Mouse (Mus musculus): ENCODE data around the gene Lhfpl2. TPM values are rescaled to one million over a fixed set of nuclear protein-coding genes. Genes with fewer than 3 reads are reported as not detected.

Gene Lhfpl2
- polyA plus RNA-seq, 1 experiment from 2014 or later: 18.2 TPM

GRCm38 (mm10) chr13:94087061-94087460 lies 29.5 kb downstream of the Lhfpl2 start:
- H3K4me2 ChIP-seq: 0 out of 2 replicates have a peak overlapping the region, but pooled peaks have one; percentile 1
- peaks cover 16% of the 10 kb centered on the region for H3K4me1 ChIP-seq
- H3K36me3 ChIP-seq: no peaks in the 10 kb centered on the region
- ATAC-seq (ENCODE audit: low FRiP score): no peak
- peaks cover 7% of the 10 kb centered on the region; the same call in 1 of the 2 replicates for H3K27me3 ChIP-seq (replicated peaks)
- no peak overlapping the region for H3K9ac ChIP-seq (replicated peaks)
- no peaks in the 10 kb centered on the region for H3K9me3 ChIP-seq (replicated peaks)
- H3K27ac ChIP-seq (replicated peaks): no peak overlapping the region
- 34% methylated on average over 9 of the region's 9 CpGs for WGBS
- H3K4me3 ChIP-seq (replicated peaks): no peak overlapping the region

- Histone ChIP-seq H3K36me3 (no peaks in the 10 kb centered on the region), H3K9me3 (replicated peaks) (no peaks in the 10 kb centered on the region), H3K4me1 (peaks cover 10% of the 10 kb centered on the region), H3K9ac (replicated peaks) (no peak overlapping the region), H3K27me3 (replicated peaks) (peaks cover 8% of the 10 kb centered on the region; the same call in 1 of the 2 replicates), H3K27ac (replicated peaks) (no peak overlapping the region), H3K4me2 (no peak overlapping the region), H3K4me3 (replicated peaks) (no peak overlapping the region)
- WGBS: 84% methylated on average over 8 of the region's 9 CpGs
- ATAC-seq (ENCODE audit: low FRiP score): no peak
Measured at GRCm38 (mm10) chr13:94088788-94089187, 31.2 kb downstream of the Lhfpl2 start.

GRCm38 (mm10) chr13:94089286-94089685 lies 31.7 kb downstream of the Lhfpl2 start:
- peaks cover 6% of the 10 kb centered on the region for H3K4me1 ChIP-seq
- no peak overlapping the region for H3K9ac ChIP-seq (replicated peaks)
- H3K4me2 ChIP-seq: no peak overlapping the region
- no peak for ATAC-seq (ENCODE audit: low FRiP score)
- no peaks in the 10 kb centered on the region for H3K36me3 ChIP-seq
- no peak overlapping the region for H3K4me3 ChIP-seq (replicated peaks)
- H3K9me3 ChIP-seq (replicated peaks): no peaks in the 10 kb centered on the region
- no peak overlapping the region for H3K27ac ChIP-seq (replicated peaks)
- WGBS: 65% methylated on average over 9 of the region's 9 CpGs
- peaks cover 8% of the 10 kb centered on the region; the same call in 1 of the 2 replicates for H3K27me3 ChIP-seq (replicated peaks)

- Histone ChIP-seq H3K27ac (replicated peaks) (no peak overlapping the region), H3K4me1 (peaks cover 6% of the 10 kb centered on the region), H3K9ac (replicated peaks) (no peak overlapping the region), H3K27me3 (replicated peaks) (peaks cover 8% of the 10 kb centered on the region; the same call in 1 of the 2 replicates), H3K36me3 (no peaks in the 10 kb centered on the region), H3K9me3 (replicated peaks) (no peaks in the 10 kb centered on the region), H3K4me3 (replicated peaks) (no peak overlapping the region), H3K4me2 (no peak overlapping the region)
- ATAC-seq (ENCODE audit: low FRiP score): no peak
- WGBS: 46% methylated on average over 2 of the region's 2 CpGs
Measured at GRCm38 (mm10) chr13:94091366-94091765, 33.8 kb downstream of the Lhfpl2 start.

GRCm38 (mm10) chr13:94094176-94094575 lies 36.6 kb downstream of the Lhfpl2 start:
- no peaks in the 10 kb centered on the region for H3K36me3 ChIP-seq
- 87% methylated on average over 4 of the region's 4 CpGs for WGBS
- no peak for ATAC-seq (ENCODE audit: low FRiP score)

GRCm38 (mm10) chr13:94094625-94095024 lies 37.0 kb downstream of the Lhfpl2 start:
- no peak for ATAC-seq (ENCODE audit: low FRiP score)
- no peaks in the 10 kb centered on the region for H3K36me3 ChIP-seq
- H3K27me3 ChIP-seq (replicated peaks): peaks cover 6% of the 10 kb centered on the region; the same call in 1 of the 2 replicates
- WGBS: 71% methylated on average over 3 of the region's 3 CpGs
- no peak overlapping the region for H3K4me2 ChIP-seq
- H3K4me3 ChIP-seq (replicated peaks): no peak overlapping the region
- H3K9me3 ChIP-seq (replicated peaks): no peaks in the 10 kb centered on the region
- no peak overlapping the region for H3K9ac ChIP-seq (replicated peaks)
- peaks cover 14% of the 10 kb centered on the region for H3K4me1 ChIP-seq
- no peak overlapping the region for H3K27ac ChIP-seq (replicated peaks)

More at GRCm38 (mm10) chr13:94094176-94094575, 36.6 kb downstream of the Lhfpl2 start:
- no peak overlapping the region for H3K4me3 ChIP-seq (replicated peaks)
- H3K4me2 ChIP-seq: no peak overlapping the region
- no peaks in the 10 kb centered on the region for H3K9me3 ChIP-seq (replicated peaks)
- peaks cover 14% of the 10 kb centered on the region for H3K4me1 ChIP-seq
- H3K27ac ChIP-seq (replicated peaks): no peak overlapping the region
- peaks cover 8% of the 10 kb centered on the region; the same call in 1 of the 2 replicates for H3K27me3 ChIP-seq (replicated peaks)
- no peak overlapping the region for H3K9ac ChIP-seq (replicated peaks)

GRCm38 (mm10) chr13:94095202-94095601 lies 37.6 kb downstream of the Lhfpl2 start:
- no peak for ATAC-seq (ENCODE audit: low FRiP score)

GRCm38 (mm10) chr13:94097667-94098066 lies 40.1 kb downstream of the Lhfpl2 start:
- Histone ChIP-seq H3K4me3 (replicated peaks) (no peak overlapping the region), H3K4me1 (peaks cover 14% of the 10 kb centered on the region), H3K4me2 (no peak overlapping the region), H3K9ac (replicated peaks) (no peak overlapping the region), H3K36me3 (no peaks in the 10 kb centered on the region), H3K27ac (replicated peaks) (no peak overlapping the region), H3K9me3 (replicated peaks) (no peaks in the 10 kb centered on the region), H3K27me3 (replicated peaks) (no peaks in the 10 kb centered on the region; the same call in 1 of the 2 replicates)
- WGBS: 69% methylated on average over 2 of the region's 2 CpGs
- no peak for ATAC-seq (ENCODE audit: low FRiP score)

More at GRCm38 (mm10) chr13:94095202-94095601, 37.6 kb downstream of the Lhfpl2 start:
- Histone ChIP-seq H3K9ac (replicated peaks) (no peak overlapping the region), H3K36me3 (no peaks in the 10 kb centered on the region), H3K27me3 (replicated peaks) (peaks cover 4% of the 10 kb centered on the region; the same call in 1 of the 2 replicates), H3K4me1 (peaks cover 14% of the 10 kb centered on the region), H3K27ac (replicated peaks) (no peak overlapping the region), H3K9me3 (replicated peaks) (no peaks in the 10 kb centered on the region), H3K4me2 (no peak overlapping the region), H3K4me3 (replicated peaks) (no peak overlapping the region)

- ATAC-seq (ENCODE audit: low FRiP score): no peak
- peaks cover 14% of the 10 kb centered on the region for H3K4me1 ChIP-seq
- no peaks in the 10 kb centered on the region for H3K36me3 ChIP-seq
- no peak overlapping the region for H3K4me3 ChIP-seq (replicated peaks)
- H3K27ac ChIP-seq (replicated peaks): no peak overlapping the region
- H3K9ac ChIP-seq (replicated peaks): no peak overlapping the region
- H3K27me3 ChIP-seq (replicated peaks): no peaks in the 10 kb centered on the region; the same call in 1 of the 2 replicates
- no peak overlapping the region for H3K4me2 ChIP-seq
- no peaks in the 10 kb centered on the region for H3K9me3 ChIP-seq (replicated peaks)
- 61% methylated on average over 16 of the region's 16 CpGs for WGBS
Measured at GRCm38 (mm10) chr13:94098369-94099084, 40.9 kb downstream of the Lhfpl2 start.

- no peak overlapping the region for H3K4me3 ChIP-seq (replicated peaks)
- H3K27ac ChIP-seq (replicated peaks): no peak overlapping the region
- H3K9me3 ChIP-seq (replicated peaks): no peaks in the 10 kb centered on the region
- H3K27me3 ChIP-seq (replicated peaks): no peaks in the 10 kb centered on the region; the same call in 1 of the 2 replicates
- no peak for ATAC-seq (ENCODE audit: low FRiP score)
- 92% methylated on average over 10 of the region's 10 CpGs for WGBS
- H3K4me2 ChIP-seq: no peak overlapping the region
- no peak overlapping the region for H3K9ac ChIP-seq (replicated peaks)
- peaks cover 14% of the 10 kb centered on the region for H3K4me1 ChIP-seq
- no peaks in the 10 kb centered on the region for H3K36me3 ChIP-seq
Measured at GRCm38 (mm10) chr13:94099087-94099486, 41.5 kb downstream of the Lhfpl2 start.

GRCm38 (mm10) chr13:94100361-94100760 lies 42.8 kb downstream of the Lhfpl2 start:
- Histone ChIP-seq H3K9ac (replicated peaks) (no peak overlapping the region), H3K36me3 (no peaks in the 10 kb centered on the region), H3K4me3 (replicated peaks) (no peak overlapping the region), H3K4me2 (no peak overlapping the region), H3K27ac (replicated peaks) (no peak overlapping the region), H3K4me1 (peaks cover 14% of the 10 kb centered on the region), H3K27me3 (replicated peaks) (no peaks in the 10 kb centered on the region), H3K9me3 (replicated peaks) (no peaks in the 10 kb centered on the region)
- WGBS: 69% methylated on average over 3 of the region's 3 CpGs
- ATAC-seq (ENCODE audit: low FRiP score): no peak

- Histone ChIP-seq H3K27ac (replicated peaks) (no peak overlapping the region), H3K9me3 (replicated peaks) (no peaks in the 10 kb centered on the region), H3K27me3 (replicated peaks) (no peaks in the 10 kb centered on the region), H3K36me3 (no peaks in the 10 kb centered on the region), H3K4me3 (replicated peaks) (no peak overlapping the region), H3K4me2 (no peak overlapping the region), H3K9ac (replicated peaks) (no peak overlapping the region), H3K4me1 (peaks cover 14% of the 10 kb centered on the region)
- no peak for ATAC-seq (ENCODE audit: low FRiP score)
- WGBS: 79% methylated on average over 10 of the region's 10 CpGs
Measured at GRCm38 (mm10) chr13:94101020-94101571, 43.5 kb downstream of the Lhfpl2 start.

All from neural tube, embryonic 15.5 days (tissue).